Mouse (Mus musculus) liver, postnatal 0 days (tissue): ENCODE data around the gene Mgst2.

ENCODE experiments used
- CTCF ChIP-seq: sonication (generic); IDR thresholded peaks from 2 replicates; pipeline ENCODE4 v1.5.1; 2016; ENCODE audit warnings: antibody characterized with exemption, low read depth
- EP300 ChIP-seq: IDR thresholded peaks from 2 replicates; pipeline ENCODE4 v1.6.1; 2016; ENCODE audit warnings: antibody characterized with exemption, low read depth, mild to moderate bottlenecking

DNA sequence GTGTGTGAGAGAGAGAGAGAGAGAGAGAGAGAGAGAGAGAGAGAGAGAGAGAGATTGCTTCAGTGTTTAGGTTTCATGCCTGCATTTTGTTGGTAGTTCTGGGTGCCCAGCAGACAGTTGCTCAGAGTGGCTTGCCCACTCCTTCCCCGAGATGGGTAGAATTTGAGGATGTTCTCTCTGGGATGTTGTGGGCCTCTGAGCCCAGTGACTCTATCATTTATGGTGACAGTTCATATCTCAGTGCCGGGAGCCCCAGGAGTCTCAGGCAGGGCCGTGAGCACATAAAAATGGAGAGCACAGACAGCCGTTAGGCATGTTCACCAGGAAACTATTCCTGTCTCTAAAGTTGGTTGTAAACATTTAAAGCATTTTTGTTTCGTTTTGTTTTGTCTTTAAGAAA, 1.2 kb downstream of the Mgst2 start:
- TF ChIP-seq CTCF (no peak), EP300 (no peak)
